Mouse (Mus musculus) kidney, postnatal 36 days (tissue): ENCODE results near the gene Gm20388.

Experiments
- DNase-seq, 2 experiments: peaks; one replicate each; pipeline ENCODE4 v3.0.0; 2021 to 2022; ENCODE audit warnings: mixed read lengths in 2 of 2

The Gm20388 gene

GRCm38 (mm10) chr8:120403606-120404269 is 493.1 kb downstream of the Gm20388 start:
- DNase-seq: no peak

GRCm38 (mm10) chr8:120404609-120405036 is 494.0 kb downstream of the Gm20388 start:
- peak; percentile 61 to 80 for DNase-seq

GRCm38 (mm10) chr8:120406008-120406632 is 495.5 kb downstream of the Gm20388 start:
- DNase-seq: no peak

GRCm38 (mm10) chr8:120407701-120408240 is 497.1 kb downstream of the Gm20388 start:
- peak in 1 of 2 experiments; percentile 60 for DNase-seq

- DNase-seq: no peak
These were observed 497.9 kb downstream of the Gm20388 start for GRCm38 (mm10) chr8:120408241-120409215.

GRCm38 (mm10) chr8:120409371-120410013 is 498.9 kb downstream of the Gm20388 start:
- no peak for DNase-seq

- DNase-seq: no peak
These were observed 500.4 kb downstream of the Gm20388 start for GRCm38 (mm10) chr8:120411059-120411458.

- no peak for DNase-seq
These were observed 501.2 kb downstream of the Gm20388 start for GRCm38 (mm10) chr8:120411862-120412261.

- DNase-seq: no peak
These were observed 501.7 kb downstream of the Gm20388 start for GRCm38 (mm10) chr8:120412357-120412756.

GRCm38 (mm10) chr8:120412911-120413625 is 502.4 kb downstream of the Gm20388 start:
- no peak for DNase-seq

- no peak for DNase-seq
These were observed 503.0 kb downstream of the Gm20388 start for GRCm38 (mm10) chr8:120413626-120413988.

GRCm38 (mm10) chr8:120414216-120414615 is 503.6 kb downstream of the Gm20388 start:
- no peak for DNase-seq

GRCm38 (mm10) chr8:120415474-120415873 is 504.8 kb downstream of the Gm20388 start:
- DNase-seq: no peak

GRCm38 (mm10) chr8:120416173-120416521 is 505.5 kb downstream of the Gm20388 start:
- DNase-seq: peak; percentile 29 to 56

GRCm38 (mm10) chr8:120416522-120417394 is 506.1 kb downstream of the Gm20388 start:
- peak; percentile 89 to 93 for DNase-seq

GRCm38 (mm10) chr8:120418188-120418587 is 507.5 kb downstream of the Gm20388 start:
- peak; percentile 54 to 60 for DNase-seq

GRCm38 (mm10) chr8:120419675-120420074 is 509.0 kb downstream of the Gm20388 start:
- no peak for DNase-seq

- DNase-seq: no peak
These were observed 509.6 kb downstream of the Gm20388 start for GRCm38 (mm10) chr8:120420226-120420625.

GRCm38 (mm10) chr8:120421638-120422037 is 511.0 kb downstream of the Gm20388 start:
- no peak for DNase-seq

GRCm38 (mm10) chr8:120422236-120422635 is 511.6 kb downstream of the Gm20388 start:
- no peak for DNase-seq

GRCm38 (mm10) chr8:120423576-120423975 is 512.9 kb downstream of the Gm20388 start:
- DNase-seq: no peak
